In the genomic region with DNA sequence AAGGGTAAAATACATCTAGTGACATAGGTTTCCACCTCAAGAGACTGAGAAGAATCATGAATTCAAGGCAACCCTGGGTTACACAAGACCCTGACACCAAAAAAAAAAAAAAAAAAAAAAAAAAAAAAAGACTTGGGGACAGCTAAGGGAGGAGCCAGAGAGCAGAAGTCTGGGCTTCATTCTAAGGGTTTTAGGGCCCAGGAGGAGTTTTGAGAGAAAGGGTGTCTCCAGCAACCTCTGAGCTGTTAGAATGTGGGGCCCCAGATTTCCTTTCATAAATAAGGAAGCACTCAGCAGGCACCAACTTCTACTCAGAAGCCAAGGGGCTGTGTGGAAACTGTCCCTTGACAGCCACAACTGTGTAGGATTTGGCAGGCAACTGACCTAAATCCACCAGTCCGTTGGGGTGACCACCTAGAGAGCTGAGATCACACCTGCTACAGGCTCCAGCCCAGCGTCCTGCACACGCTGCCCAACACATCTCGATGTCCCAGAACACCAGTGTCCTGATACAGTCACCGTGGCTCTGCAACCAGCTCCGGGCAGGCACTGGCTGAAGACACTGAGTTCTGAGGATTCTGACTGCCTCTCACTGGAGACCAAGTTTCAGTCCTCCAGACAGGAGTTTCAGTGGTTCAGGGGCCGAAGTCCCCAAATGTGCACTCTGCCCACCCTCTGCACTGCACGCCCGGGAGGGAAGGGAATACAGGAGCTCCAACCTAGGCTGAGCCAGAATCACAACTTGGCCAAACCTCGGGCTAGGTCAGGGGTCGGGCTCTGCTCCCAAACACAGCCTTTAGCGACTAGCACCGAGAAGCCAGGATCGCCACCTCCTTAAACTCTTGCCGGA, we compare ENCODE assay signal across 1 mouse cellular context.
A peak's percentile ranks its signal among the peaks of the same experiment; 100 is the strongest.
TF ChIP-seq lines count a peak whose summit lies in the region.

No protein-coding gene starts in this region.

TF ChIP-seq in CH12.LX, 34 proteins besides CTCF, POLR2A, EP300 and RAD21 (continued from another document):
- peak; percentile 94 for TF ChIP-seq ZNF384 (IDR thresholded peaks at IDR 0.05; ENCODE audit: low read depth, low read length)
- no peak for TF ChIP-seq SIN3A (IDR thresholded peaks at IDR 0.05; ENCODE audit: low read length)
